Mouse (Mus musculus) MEL (cell line): ENCODE measurements around the gene Plxnc1. TPM values are rescaled to one million over a fixed set of nuclear protein-coding genes. Genes with fewer than 3 reads are reported as not detected.

Source experiments
- DNase-seq: peaks from one replicate; pipeline ENCODE4 v3.0.0; 2011; ENCODE audit warnings: low read depth, low spot score
- H3K27ac ChIP-seq: 2 replicates; pipeline ENCODE4 v1.5.1; 2012; ENCODE audit warnings: low read depth, mild to moderate bottlenecking, control low read depth, low read length, moderate library complexity; ENCODE audit not compliant: control insufficient read depth
- H3K27me3 ChIP-seq, 2 experiments: fragments of 150-350 bp in 1 of 2; sonication (generic) in 1 of 2; 2 replicates each; pipeline ENCODE4 v1.6.1; 2012; ENCODE audit warnings: low read length in 2 of 2, mild to moderate bottlenecking in 2 of 2, improper control_type of control experiment in 1 of 2, moderate library complexity in 1 of 2; ENCODE audit not compliant: insufficient read depth in 2 of 2, control insufficient read depth in 1 of 2
- H3K36me3 ChIP-seq, 2 experiments: 2 replicates each; pipeline ENCODE4 v1.6.1; 2012 to 2014; ENCODE audit warnings: low read length in 2 of 2, improper control_type of control experiment in 1 of 2, inconsistent platforms in 1 of 2, mild to moderate bottlenecking in 1 of 2; ENCODE audit not compliant: insufficient read depth in 2 of 2, control insufficient read depth in 1 of 2
- H3K4me1 ChIP-seq, 2 experiments: fragments of 150-350 bp in 1 of 2; sonication (generic) in 1 of 2; 2 replicates each; pipeline ENCODE4 v1.6.1; 2012; ENCODE audit warnings: low read length in 2 of 2, improper control_type of control experiment in 1 of 2, mild to moderate bottlenecking in 1 of 2; ENCODE audit not compliant: insufficient read depth in 2 of 2, control insufficient read depth in 1 of 2
- H3K4me3 ChIP-seq, 2 experiments: fragments of 150-350 bp in 1 of 2; sonication (generic) in 1 of 2; 2 replicates each; pipeline ENCODE4 v1.5.1; 2012; ENCODE audit warnings: low read depth in 2 of 2, low read length in 2 of 2, mild to moderate bottlenecking in 2 of 2, moderate library complexity in 2 of 2, control low read depth in 1 of 2, improper control_type of control experiment in 1 of 2; ENCODE audit not compliant: control insufficient read depth in 1 of 2, insufficient read depth in 1 of 2
- H3K79me2 ChIP-seq: 2 replicates; pipeline ENCODE4 v1.6.1; 2012; ENCODE audit warnings: mild to moderate bottlenecking, low read length, moderate library complexity; ENCODE audit not compliant: control insufficient read depth, poor library complexity, insufficient read depth
- H3K9ac ChIP-seq: 2 replicates; pipeline ENCODE4 v1.6.1; 2012; ENCODE audit warnings: low read depth, mild to moderate bottlenecking, control low read depth, low read length, moderate library complexity; ENCODE audit not compliant: control insufficient read depth, poor library complexity, severe bottlenecking
- H3K9me3 ChIP-seq: fragments of 150-350 bp; sonication (generic); replicated peaks from 2 replicates; pipeline ENCODE4 v1.6.1; 2012; ENCODE audit warnings: mild to moderate bottlenecking, low read length, improper control_type of control experiment, moderate library complexity; ENCODE audit not compliant: insufficient read depth
- CHD1 ChIP-seq: IDR thresholded peaks from 2 replicates; pipeline ENCODE4 v1.6.1; 2012; ENCODE audit warnings: low read depth, mild to moderate bottlenecking, inconsistent platforms, low read length, improper control_type of control experiment
- CTCF ChIP-seq, 3 experiments: IDR thresholded peaks in 2 of 3; conservative IDR thresholded peaks in 1 of 3; 2 replicates each; pipeline ENCODE4 v1.5.1; 2011 to 2012; ENCODE audit warnings: low read length in 3 of 3, low read depth in 2 of 3, mild to moderate bottlenecking in 2 of 3, improper control_type of control experiment in 1 of 3, inconsistent platforms in 1 of 3, mixed read lengths in 1 of 3, moderate library complexity in 1 of 3; ENCODE audit not compliant: control insufficient read depth in 1 of 3, insufficient read depth in 1 of 3, poor library complexity in 1 of 3, severe bottlenecking in 1 of 3
- ELF1 ChIP-seq: IDR thresholded peaks from 2 replicates; pipeline ENCODE4 v1.6.1; 2014; ENCODE audit warnings: low read depth, mild to moderate bottlenecking, inconsistent platforms, low read length, improper control_type of control experiment, moderate library complexity
- ETS1 ChIP-seq: IDR thresholded peaks from 2 replicates; pipeline ENCODE4 v1.6.1; 2012; ENCODE audit warnings: low read depth, mild to moderate bottlenecking, inconsistent platforms, low read length, improper control_type of control experiment, moderate library complexity
- GABPA ChIP-seq: IDR thresholded peaks from 2 replicates; pipeline ENCODE4 v1.6.1; 2012; ENCODE audit warnings: low read depth, mild to moderate bottlenecking, inconsistent platforms, low read length, improper control_type of control experiment, moderate library complexity
- MAFK ChIP-seq: IDR thresholded peaks from 2 replicates; pipeline ENCODE4 v1.6.1; 2011; ENCODE audit warnings: low read depth, mild to moderate bottlenecking, low read length, improper control_type of control experiment, borderline replicate concordance
- MAX ChIP-seq: IDR thresholded peaks from 2 replicates; pipeline ENCODE4 v1.6.1; 2011; ENCODE audit warnings: low read length, improper control_type of control experiment
- MEF2A ChIP-seq: IDR thresholded peaks from 2 replicates; pipeline ENCODE4 v1.6.1; 2014; ENCODE audit warnings: low read depth, mild to moderate bottlenecking, inconsistent platforms, low read length, improper control_type of control experiment; ENCODE audit not compliant: poor library complexity, insufficient replicate concordance, severe bottlenecking; ENCODE audit errors: extremely low read depth
- MXI1 ChIP-seq: IDR thresholded peaks from 2 replicates; pipeline ENCODE4 v1.6.1; 2011; ENCODE audit warnings: mild to moderate bottlenecking, low read depth, low read length, improper control_type of control experiment
- MYB ChIP-seq: IDR thresholded peaks from 2 replicates; pipeline ENCODE4 v1.6.1; 2011; ENCODE audit warnings: mild to moderate bottlenecking, low read depth, low read length, improper control_type of control experiment
- MYC ChIP-seq: IDR thresholded peaks from 2 replicates; pipeline ENCODE4 v1.6.1; 2011; ENCODE audit warnings: low read depth, mild to moderate bottlenecking, low read length, improper control_type of control experiment, moderate library complexity
- NELFE ChIP-seq: IDR thresholded peaks from 2 replicates; pipeline ENCODE4 v1.6.1; 2011; ENCODE audit warnings: low read depth, low read length, improper control_type of control experiment
- NRF1 ChIP-seq: IDR thresholded peaks from 2 replicates; pipeline ENCODE4 v1.6.1; 2014; ENCODE audit warnings: low read depth, mild to moderate bottlenecking, inconsistent platforms, low read length, improper control_type of control experiment, moderate library complexity; ENCODE audit not compliant: poor library complexity, insufficient read depth, severe bottlenecking
- POLR2A ChIP-seq, 2 experiments: IDR thresholded peaks; 2 replicates each; pipeline ENCODE4 v1.6.1; 2011 to 2012; ENCODE audit warnings: low read length in 2 of 2, mild to moderate bottlenecking in 2 of 2, control low read depth in 1 of 2, improper control_type of control experiment in 1 of 2, low read depth in 1 of 2, moderate library complexity in 1 of 2; ENCODE audit not compliant: control insufficient read depth in 1 of 2, insufficient read depth in 1 of 2, poor library complexity in 1 of 2
- POLR2AphosphoS2 ChIP-seq: IDR thresholded peaks from 2 replicates; pipeline ENCODE4 v1.6.1; 2011; ENCODE audit warnings: low read length, improper control_type of control experiment
- POLR2AphosphoS5 ChIP-seq: IDR thresholded peaks from 2 replicates; pipeline ENCODE4 v1.6.1; 2012; ENCODE audit warnings: low read depth, borderline replicate concordance, mild to moderate bottlenecking, inconsistent platforms, low read length, moderate library complexity, mixed read lengths
- RAD21 ChIP-seq: IDR thresholded peaks from 2 replicates; pipeline ENCODE4 v1.6.1; 2011; ENCODE audit warnings: mild to moderate bottlenecking, low read depth, low read length, improper control_type of control experiment
- RCOR1 ChIP-seq: IDR thresholded peaks from 2 replicates; pipeline ENCODE4 v1.6.1; 2012; ENCODE audit warnings: low read depth, mild to moderate bottlenecking, inconsistent platforms, low read length, improper control_type of control experiment
- SIN3A ChIP-seq: IDR thresholded peaks from 2 replicates; pipeline ENCODE4 v1.6.1; 2012; ENCODE audit warnings: low read length, improper control_type of control experiment, inconsistent platforms
- SMC3 ChIP-seq: IDR thresholded peaks from 2 replicates; pipeline ENCODE4 v1.6.1; 2011; ENCODE audit warnings: low read depth, low read length, improper control_type of control experiment
- TBP ChIP-seq: IDR thresholded peaks from 2 replicates; pipeline ENCODE4 v1.8.0; 2011; ENCODE audit warnings: low read depth, low read length, improper control_type of control experiment
- TCF12 ChIP-seq: IDR thresholded peaks from 2 replicates; pipeline ENCODE4 v1.6.1; 2014; ENCODE audit warnings: low read depth, mild to moderate bottlenecking, inconsistent platforms, low read length, improper control_type of control experiment, moderate library complexity
- USF2 ChIP-seq, 2 experiments: IDR thresholded peaks; 2 replicates each; pipeline ENCODE4 v1.6.1; 2011 to 2012; ENCODE audit warnings: improper control_type of control experiment in 2 of 2, low read length in 2 of 2, borderline replicate concordance in 1 of 2, inconsistent platforms in 1 of 2, low read depth in 1 of 2, mild to moderate bottlenecking in 1 of 2; ENCODE audit not compliant: insufficient read depth in 1 of 2
- ZKSCAN1 ChIP-seq: IDR thresholded peaks from 2 replicates; pipeline ENCODE4 v1.6.1; 2012; ENCODE audit warnings: low read depth, mild to moderate bottlenecking, inconsistent platforms, low read length, improper control_type of control experiment, moderate library complexity
- ZNF384 ChIP-seq: IDR thresholded peaks from 2 replicates; pipeline ENCODE4 v1.6.1; 2012; ENCODE audit warnings: low read depth, mild to moderate bottlenecking, inconsistent platforms, low read length, improper control_type of control experiment
- polyA plus RNA-seq, 2 experiments: library from polyadenylated mRNA; stranded (reverse) in 1 of 2; unstranded in 1 of 2; fragments of >175 nt in 1 of 2; fragments of >200 nt in 1 of 2; gene quantifications; 2 replicates each; pipeline versions ENCODE4 v1.2.1 to v1.2.4; 2012; ENCODE audit warnings: low replicate concordance in 2 of 2, low read depth in 1 of 2; ENCODE audit not compliant: insufficient read length in 2 of 2, insufficient read depth in 1 of 2, missing spikeins in 1 of 2
- total RNA-seq: library from RNA; depleted of rRNA; stranded (reverse); fragments of 300-350 nt; gene quantifications from 2 replicates; pipeline ENCODE4 v1.2.3, GENCODE M21; 2012

Plxnc1 gene
- total and polyA plus RNA-seq, 3 experiments: 15.1 to 30.1 TPM; not detected in 1

DNA sequence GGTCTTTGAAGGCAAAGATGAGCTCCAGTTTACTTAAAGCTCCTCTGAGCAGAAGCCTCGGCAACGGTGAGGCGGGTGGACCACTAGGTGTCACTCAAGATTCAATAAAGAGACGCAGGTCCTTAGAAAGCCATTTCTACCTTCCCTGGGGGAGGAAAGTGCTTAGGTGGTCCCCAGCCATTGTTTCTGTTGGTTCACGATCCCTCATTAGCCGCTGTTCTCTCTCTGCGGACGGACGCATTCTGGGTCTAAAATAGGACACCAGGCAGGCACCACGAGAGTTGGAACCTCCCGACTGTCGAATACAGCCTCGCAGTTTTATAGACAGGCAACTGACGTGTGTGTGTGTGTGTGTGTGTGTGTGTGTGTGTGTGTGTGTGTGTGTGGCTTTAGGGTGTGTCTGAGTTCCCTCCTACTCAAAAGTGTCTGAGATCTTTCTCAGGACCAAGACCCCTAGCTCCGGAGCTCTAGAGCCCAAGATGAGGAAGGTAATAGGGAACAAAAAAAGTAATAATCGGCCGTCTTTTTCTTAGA, 47.0 kb upstream of the Plxnc1 start (continued):
- TF ChIP-seq USF2 (IDR thresholded peaks at IDR 0.05; ENCODE audit: borderline replicate concordance in 1 of 2, insufficient read depth in 1 of 2, low read depth in 1 of 2, low read length in 2 of 2) (no peak), RAD21 (peak; percentile 97), MXI1 (peak; percentile 71), NELFE (no peak), POLR2AphosphoS5 (no peak), ETS1 (no peak), GABPA (no peak)

DNA sequence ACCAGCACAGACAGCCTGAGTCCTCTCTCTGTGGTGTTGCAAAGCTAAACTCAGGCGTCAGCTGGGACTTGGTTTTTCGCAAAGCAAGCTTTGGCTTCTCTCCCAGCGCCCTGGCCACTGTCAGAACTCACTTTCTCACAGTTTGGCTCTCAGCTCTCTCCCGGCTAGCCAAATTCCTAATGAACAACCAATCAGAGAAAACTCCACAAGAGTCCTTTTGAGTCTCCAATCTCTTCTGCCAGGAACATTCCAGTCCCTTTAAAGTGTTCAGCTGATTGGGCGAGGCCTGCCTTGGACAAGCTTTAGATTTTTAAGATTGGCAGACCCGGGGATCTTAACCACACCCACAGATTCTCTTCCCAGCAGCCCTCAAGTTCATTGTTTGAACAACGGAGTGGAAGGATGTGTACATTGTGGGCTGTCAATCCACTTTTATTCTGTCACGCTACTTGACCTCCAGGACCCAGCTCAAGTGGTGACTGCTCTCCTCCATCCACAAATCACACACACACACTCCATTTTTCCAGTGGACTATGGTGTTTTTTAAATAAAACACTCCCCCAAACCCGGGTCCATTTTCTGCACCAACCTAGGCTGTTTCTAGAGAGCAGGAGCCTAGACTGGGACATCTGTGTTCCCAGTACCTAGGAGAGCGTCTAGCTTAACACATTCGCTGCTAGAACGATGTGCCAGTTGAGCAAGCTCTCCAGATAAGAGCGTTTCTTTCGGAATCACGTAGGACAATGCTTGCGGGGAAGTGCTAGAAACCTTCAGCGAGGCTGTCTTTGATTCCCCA, 46.3 kb upstream of the Plxnc1 start:
- peaks cover 0 to 6% of the 10 kb centered on the region in 2 experiments; a peak in 1 of 4 replicates for H3K4me1 ChIP-seq
- no peak overlapping the region for H3K9ac ChIP-seq
- no peaks in the 10 kb centered on the region for H3K79me2 ChIP-seq
- H3K27ac ChIP-seq: no peak overlapping the region
- peaks cover 0 to 2% of the 10 kb centered on the region in 2 experiments; a peak in 1 of 4 replicates for H3K36me3 ChIP-seq
- H3K4me3 ChIP-seq: peak overlapping the region in 1 of 2 experiments; percentile 14; a peak in 1 of 4 replicates
- no peak for DNase-seq
- TF ChIP-seq USF2 (IDR thresholded peaks at IDR 0.05; ENCODE audit: borderline replicate concordance in 1 of 2, insufficient read depth in 1 of 2, low read depth in 1 of 2, low read length in 2 of 2) (no peak), TBP (no peak), ZNF384 (no peak), POLR2A (IDR thresholded peaks at IDR 0.05; ENCODE audit: control insufficient read depth in 1 of 2, insufficient read depth in 1 of 2, low read depth in 1 of 2, low read length in 2 of 2, poor library complexity in 1 of 2) (no peak), RCOR1 (no peak), NRF1 (no peak), MAX (no peak), MYC (no peak)
- no peaks in the 10 kb centered on the region for H3K27me3 ChIP-seq
- no peaks in the 10 kb centered on the region for H3K9me3 ChIP-seq

DNA sequence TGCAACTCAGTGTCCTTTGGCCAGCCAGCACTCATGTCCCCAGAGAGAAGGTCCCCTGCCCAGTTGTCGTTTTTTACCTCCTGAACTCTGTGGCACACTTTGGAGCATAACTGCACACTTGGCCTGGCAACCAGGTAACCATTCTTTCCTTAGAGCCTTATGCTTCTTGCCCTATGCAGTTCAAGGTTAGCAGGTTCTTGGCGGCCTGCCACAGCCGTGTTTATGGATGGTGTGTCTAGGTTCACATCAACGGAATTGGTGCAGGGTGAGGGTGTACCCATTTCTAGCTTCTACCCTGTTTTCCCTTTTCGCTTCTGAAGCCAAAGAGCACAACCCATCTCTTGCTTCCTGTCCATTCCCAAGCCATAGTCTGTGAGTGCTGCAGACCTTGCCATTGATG, 44.7 kb upstream of the Plxnc1 start:
- Histone ChIP-seq H3K36me3 (peaks cover 0 to 2% of the 10 kb centered on the region in 2 experiments; a peak in 1 of 4 replicates), H3K4me3 (no peak overlapping the region), H3K9me3 (no peaks in the 10 kb centered on the region), H3K27ac (no peak overlapping the region), H3K27me3 (no peaks in the 10 kb centered on the region), H3K9ac (no peak overlapping the region), H3K4me1 (peaks cover 0 to 11% of the 10 kb centered on the region in 2 experiments; a peak in 3 of 4 replicates), H3K79me2 (no peaks in the 10 kb centered on the region)
- DNase-seq: no peak
- no peak for TF ChIP-seq ZNF384
- TF ChIP-seq ELF1: no peak
- no peak for TF ChIP-seq RCOR1
- TF ChIP-seq POLR2A (IDR thresholded peaks at IDR 0.05; ENCODE audit: control insufficient read depth in 1 of 2, insufficient read depth in 1 of 2, low read depth in 1 of 2, low read length in 2 of 2, poor library complexity in 1 of 2): no peak
- no peak for TF ChIP-seq TCF12
- no peak for TF ChIP-seq USF2 (IDR thresholded peaks at IDR 0.05; ENCODE audit: borderline replicate concordance in 1 of 2, insufficient read depth in 1 of 2, low read depth in 1 of 2, low read length in 2 of 2)
- TF ChIP-seq POLR2AphosphoS2: no peak
- no peak for TF ChIP-seq CHD1
- no peak for TF ChIP-seq SIN3A
- no peak for TF ChIP-seq MAFK
- TF ChIP-seq ZKSCAN1: no peak
- TF ChIP-seq MAX: no peak
- no peak for TF ChIP-seq NELFE
- TF ChIP-seq MYB: no peak
- no peak for TF ChIP-seq SMC3
- no peak for TF ChIP-seq CTCF (IDR thresholded peaks at IDR 0.05 in 2 of 3, conservative IDR thresholded peaks at IDR 0.05 in 1 of 3; ENCODE audit: control insufficient read depth in 1 of 3, insufficient read depth in 1 of 3, low read depth in 2 of 3, low read length in 3 of 3, poor library complexity in 1 of 3, severe bottlenecking in 1 of 3)
- TF ChIP-seq MYC: no peak
- no peak for TF ChIP-seq POLR2AphosphoS5
- TF ChIP-seq MEF2A: no peak
- TF ChIP-seq TBP: no peak
